Mouse (Mus musculus) NIH3T3 (cell line): ENCODE measurements at regions not wholly inside any gene's neighbourhood (a gene's known extent, or its start where the extent isn't known, plus 50 kb on each side); places are given as distances from the start of the nearest gene placed in this dataset.
A peak's percentile ranks its signal among the peaks of the same experiment; 100 is the strongest.
"Not testable (repeated sequence)": the region's sequence is repeated elsewhere in the genome, so short reads cannot be mapped to it uniquely, and the experiment has no call there.

ENCODE experiments used
- DNase-seq: peaks from one replicate; pipeline ENCODE4 v3.0.0-alpha.2; 2012; ENCODE audit warnings: low read depth

DNA sequence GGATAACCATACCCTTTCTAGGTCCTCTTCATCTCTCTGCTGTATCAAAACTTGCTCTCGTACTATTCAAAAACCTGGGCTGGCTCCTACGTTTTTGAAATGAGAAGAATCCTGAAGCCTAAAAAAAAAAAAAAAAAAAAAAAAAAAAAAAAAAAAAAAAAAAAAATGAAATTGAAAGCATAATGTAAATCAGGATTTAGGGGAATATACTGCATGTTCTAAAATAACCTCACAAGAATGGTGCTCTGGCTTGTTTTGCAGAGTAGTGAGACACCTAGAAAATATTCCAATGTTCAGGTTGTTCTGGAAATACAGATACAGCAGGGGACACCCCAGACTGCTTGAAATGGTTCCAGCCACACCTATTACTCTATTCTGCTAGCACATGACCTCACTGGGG is 442.0 kb downstream of the Lmo7 start:
- no peak for DNase-seq

DNA sequence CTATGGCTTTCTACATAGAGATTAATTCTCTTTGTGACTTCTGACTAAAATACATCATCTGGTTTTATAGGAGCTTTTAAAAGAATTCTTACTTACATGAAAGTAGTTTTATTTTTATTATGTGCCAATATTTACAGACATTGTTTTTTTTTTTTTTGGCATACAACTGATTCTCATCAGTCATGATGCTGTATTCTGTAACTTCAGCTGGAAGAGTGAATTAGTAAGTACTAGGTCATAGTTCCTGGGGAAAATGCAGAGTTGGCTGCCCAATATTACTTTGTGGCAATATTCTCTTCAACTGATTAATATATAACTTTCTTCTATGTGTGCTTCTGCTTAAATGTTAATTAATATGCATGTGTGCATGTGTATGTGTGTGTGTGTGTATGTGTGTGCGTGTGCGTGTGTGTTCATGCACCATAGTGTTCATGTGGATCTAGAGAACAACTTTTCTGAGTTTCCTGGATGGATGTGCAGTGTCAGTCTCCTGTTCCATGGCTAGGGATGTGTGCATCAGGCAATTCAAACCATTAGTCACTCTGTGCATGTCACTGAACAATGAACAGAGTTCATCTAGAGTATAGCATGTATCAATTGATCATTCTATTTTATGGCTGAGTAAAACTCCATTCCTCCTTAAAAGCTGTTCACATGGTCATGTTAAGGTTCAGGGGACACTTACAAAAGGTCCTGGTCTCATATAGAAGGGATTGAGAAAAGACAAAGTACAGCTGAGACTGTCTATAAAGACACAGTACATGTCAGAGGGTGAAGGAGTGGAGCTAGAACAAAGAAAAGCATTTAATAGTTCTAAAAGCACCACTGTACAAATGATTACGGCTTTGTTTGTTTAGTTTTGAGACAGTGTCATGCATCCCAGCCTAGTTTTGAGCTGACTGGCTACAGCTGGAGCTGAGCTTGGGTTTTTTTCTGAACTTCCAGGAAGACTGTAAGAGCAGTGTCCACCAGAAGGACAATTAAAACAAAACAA is 431.8 kb downstream of the Lmo7 start:
- no peak for DNase-seq

DNA sequence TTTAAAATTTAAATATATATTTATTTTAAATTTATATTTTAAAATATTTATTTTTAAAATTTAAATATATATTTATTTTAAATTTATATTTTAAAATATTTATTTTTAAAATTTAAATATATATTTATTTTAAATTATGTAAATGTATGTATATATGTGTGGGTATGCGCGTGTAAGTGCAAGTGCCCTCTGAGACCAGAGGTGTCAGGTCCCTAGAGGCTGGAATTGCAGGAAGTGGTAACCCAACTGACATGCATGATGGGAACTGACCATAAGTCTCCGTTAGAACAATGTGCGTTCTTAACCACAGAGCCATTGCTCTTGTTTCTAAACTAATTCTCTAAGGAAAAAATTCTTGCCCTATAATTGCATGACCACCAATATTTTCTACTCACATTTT is 420.7 kb downstream of the Lmo7 start:
- not testable (repeated sequence) for DNase-seq

DNA sequence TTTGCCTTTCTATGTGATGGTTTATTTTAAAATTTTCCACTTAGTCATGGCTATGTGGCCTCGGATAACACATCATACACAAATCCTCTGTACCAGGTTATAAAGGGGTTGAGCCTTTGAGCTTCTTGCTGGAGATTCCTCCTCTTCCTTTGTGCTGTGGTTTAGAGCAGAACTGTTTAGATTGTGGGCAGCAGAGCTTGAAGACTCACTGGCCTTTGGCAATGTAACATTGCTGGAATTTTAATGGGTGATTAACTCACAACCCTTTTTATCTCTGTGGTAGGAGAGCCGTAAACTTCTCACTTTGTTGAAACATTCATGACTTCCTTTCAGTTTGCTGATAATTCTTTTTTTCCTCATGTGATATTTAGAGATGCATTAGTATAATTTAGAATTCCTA is 413.0 kb downstream of the Lmo7 start:
- DNase-seq = no peak

DNA sequence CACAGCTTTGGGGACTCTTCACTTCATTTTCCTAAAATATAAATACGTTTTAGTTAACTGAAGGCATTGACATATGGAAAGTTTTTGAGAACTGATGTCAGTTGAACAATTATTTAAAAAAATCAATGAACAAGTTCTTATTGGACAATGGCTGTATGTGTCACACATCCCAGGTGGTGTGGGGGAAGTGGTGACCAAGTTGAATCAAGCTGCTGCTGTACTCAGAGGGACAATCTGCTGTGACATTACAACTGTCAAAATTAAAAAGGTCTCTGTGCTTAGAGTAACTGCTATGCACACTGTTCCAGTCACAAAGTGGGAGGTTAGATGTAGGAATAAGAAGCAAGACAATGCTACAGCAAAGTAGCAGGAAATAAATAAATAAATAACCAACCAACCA is 409.2 kb downstream of the Lmo7 start:
- DNase-seq = no peak

DNA sequence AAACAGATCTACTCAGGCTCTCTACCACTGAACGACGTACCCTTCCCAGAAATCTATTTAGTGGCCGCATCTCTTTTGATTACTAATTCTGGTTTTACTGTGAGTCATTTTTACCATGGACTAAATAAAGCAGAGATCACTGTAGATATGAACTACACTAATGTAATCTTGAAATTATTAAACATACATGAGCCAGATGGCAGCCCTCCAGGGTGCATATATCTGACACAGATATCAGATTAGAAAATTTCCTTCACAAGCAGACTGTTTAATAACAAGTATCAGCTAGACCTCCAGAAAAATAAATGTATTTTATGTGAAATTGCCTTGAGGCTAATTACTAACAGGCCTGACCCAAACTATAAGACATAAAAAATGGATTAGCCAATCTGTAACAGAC is 388.4 kb downstream of the Lmo7 start:
- no peak for DNase-seq

DNA sequence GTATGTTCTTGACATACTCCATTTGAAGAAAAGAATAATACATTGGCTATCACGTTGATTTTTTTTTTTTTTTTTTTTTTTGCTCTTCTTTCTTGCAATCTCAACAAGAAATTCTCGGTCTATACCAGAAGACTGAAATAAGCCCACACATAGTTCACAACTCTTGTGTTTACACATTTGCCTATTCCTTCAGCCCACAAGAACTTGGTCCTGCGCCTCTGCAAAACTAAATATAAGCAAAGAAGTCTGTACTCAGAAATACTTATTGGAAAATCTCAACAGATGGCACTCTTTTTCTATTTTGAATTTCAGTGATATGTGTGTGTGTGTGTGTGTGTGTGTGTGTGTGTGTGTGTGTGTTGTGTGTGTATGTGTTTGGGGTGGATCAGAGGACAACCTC is 376.4 kb downstream of the Lmo7 start:
- no peak for DNase-seq

DNA sequence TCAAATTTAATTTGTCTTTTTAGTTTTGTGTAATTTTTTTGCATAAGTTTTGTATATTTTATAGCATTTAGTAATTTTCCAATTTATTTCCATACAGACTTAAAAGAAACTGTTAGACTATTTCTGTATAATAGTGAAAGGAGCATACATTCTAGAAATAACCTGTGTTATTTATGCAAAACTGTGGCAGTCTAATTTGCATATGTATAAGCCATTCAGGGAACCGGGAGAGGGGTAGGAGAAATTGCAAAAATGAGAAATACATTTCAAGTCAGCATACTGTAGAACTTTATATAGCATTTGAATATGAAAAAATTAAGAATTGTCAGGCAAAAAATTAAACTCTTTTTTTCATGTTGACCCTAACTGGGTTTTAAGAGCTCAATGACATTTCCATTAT is 364.3 kb downstream of the Lmo7 start:
- no peak for DNase-seq

DNA sequence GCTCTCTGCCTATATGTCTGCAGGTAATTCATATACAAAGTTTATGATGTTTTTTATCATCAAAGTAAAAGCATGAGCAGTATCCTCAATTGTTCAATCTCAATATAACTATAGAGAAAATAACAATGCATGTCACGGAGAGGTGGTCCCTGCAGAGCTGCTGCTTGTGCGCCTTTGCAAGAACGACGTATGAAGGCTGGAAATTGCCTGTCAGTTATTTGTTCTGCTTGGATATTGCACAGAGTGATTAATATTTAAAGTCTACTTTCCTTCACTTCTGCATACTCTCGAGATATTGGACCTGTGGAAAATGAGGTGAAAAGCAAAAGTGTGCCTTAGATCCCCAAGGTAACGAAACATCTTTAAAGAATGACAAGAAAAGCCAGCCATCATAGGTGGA is 362.8 kb downstream of the Lmo7 start:
- no peak for DNase-seq

DNA sequence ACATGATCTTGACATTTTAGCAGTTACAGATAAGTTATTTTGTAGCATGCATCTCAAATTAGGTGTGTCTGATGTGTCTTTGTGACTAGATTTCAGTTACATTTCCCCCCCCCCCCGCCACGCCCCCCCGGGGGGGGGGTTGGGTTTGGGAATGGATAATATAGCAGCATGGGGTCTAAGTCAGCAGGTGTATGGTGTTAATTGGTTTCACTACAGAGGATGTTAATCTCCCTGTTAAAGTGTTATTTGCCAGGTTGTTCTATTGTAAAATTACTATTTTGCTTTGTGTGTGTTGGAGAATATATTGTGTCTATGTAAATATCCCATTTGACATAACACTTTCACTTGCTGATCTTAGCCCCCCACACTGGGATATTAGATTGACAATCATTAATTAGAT is 319.2 kb downstream of the Lmo7 start:
- DNase-seq = no peak

DNA sequence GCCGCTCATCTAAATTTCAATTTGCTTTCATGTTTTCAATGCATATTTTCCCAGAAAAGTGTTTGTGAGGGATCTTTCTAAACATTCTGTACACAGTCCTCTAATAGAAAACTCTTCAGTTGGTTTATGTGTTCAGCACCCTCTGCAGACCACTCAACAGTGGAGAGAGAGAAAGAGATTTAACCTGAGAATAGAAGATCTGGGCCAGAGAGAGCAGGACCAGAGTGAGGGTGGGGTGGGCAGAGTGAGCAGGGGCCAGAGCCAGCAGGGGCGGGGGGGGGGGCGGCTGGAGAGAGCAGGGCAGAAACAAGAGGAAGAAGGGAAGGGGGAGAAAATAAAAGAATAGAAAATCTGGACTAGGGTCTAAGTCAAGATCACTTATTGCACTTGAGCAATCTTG is 318.7 kb downstream of the Lmo7 start:
- DNase-seq = no peak

DNA sequence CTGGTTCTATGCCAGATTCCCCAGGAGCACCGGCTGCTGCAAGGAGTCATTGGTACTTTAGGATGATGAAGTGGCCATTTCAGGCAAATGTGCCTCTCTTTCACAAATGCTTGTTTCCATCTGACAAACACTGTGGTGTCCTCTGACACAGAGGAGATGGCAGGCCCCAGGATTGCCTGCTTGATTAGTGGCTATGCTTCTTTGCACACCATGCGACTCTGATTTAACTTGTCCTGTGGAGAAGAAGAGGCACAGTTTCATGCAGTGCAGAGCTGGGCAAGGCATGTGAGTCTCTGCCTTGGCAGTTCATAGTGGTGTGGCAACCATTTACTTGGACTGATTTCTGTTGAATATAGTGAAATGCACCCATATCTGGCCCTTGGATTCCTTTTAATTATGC is 308.4 kb downstream of the Lmo7 start:
- DNase-seq = no peak

DNA sequence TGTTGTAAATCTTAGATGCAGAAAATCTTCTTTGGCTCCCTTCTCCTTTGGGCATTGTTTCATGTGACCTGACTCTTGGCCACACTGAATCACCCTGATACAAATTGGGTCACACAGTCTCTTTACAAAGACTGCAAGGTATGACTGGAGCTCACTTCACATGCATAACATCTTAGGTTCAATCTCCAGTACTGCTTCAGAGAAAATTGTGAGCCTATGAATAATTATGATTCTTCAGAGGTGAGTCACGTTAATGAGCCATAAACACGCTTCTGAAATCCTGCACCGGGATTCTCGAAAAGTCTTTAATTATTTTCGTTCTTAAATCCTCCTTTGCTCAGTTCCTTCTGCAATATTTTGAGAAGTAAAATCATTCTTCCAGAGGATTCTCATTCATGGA is 307.7 kb downstream of the Lmo7 start:
- DNase-seq = no peak

DNA sequence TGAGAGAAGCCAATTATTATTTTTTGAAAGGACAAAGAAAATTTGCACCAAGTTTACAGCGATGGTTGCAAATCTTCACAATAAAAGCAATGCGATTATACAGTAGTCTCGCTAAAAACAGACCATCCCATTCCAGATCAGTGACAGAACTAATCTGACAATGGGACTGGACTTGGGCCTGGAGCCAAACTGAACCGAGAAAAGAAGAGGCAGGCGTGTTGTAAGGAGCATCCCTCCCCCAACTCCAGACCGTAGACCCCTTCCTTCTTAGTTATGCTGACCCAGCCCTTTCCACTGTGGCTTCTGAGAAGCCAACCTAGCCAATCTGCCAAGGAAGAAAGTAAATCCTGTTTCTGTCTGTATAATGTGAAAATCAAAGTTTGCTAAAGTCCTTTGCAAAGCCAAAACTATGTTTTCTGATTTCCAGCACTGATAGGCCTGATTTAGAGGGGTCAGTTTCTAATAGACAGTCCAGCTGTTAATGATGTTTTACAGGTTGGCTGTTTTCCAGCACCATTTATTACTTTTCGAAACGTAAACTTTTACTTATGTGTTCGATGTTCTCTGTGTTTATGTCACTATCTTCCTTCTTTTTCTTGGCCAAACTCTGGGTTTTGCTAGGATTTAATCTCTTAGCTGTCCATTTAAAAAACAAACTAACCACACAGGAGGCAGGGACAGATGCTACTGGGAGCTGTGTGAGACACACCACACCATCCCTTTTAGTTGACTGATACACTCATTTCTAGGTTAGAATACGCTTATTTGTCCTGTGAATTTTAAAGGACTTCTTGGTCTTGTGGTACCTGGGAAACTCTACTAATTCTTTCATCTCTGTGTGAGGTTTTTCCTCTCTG is 301.5 kb downstream of the Lmo7 start:
- no peak for DNase-seq

DNA sequence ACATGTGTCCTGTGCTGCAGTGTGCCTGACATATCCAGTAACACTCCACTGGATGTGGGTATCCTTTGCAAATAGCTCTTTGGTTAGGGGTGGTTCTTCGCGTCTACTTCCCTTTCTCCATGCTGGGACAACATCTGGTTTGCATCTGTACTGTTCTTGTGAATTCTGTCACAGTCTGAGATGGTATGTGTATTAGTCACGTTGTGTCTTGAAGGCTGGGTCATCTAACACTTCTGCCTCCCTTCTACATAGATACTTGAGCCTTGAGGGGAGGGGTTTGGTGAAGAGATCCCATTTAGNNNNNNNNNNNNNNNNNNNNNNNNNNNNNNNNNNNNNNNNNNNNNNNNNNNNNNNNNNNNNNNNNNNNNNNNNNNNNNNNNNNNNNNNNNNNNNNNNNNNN is 294.9 kb downstream of the Lmo7 start:
- DNase-seq = no peak

DNA sequence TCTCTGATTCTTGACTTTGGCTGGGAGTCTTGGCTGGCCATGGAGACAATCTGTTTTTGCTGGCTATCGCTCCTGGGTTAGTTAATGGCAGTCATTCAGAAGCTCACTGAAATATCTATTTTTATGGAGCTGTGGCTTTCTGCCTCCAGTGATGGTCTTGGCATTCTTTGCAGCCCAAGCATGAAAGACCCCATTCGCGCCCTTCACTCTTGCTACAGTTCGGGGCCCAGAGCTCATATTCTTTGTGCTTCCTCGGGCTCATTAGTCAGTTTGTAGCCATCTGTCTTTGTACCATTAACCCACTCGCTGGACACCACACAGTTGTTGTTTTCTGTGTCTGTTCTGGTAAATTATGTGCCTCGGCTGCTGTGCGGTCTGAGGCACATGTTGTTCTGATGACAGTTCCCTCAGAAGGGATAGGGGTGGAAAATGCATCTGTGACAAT is 290.4 kb downstream of the Lmo7 start:
- no peak for DNase-seq

DNA sequence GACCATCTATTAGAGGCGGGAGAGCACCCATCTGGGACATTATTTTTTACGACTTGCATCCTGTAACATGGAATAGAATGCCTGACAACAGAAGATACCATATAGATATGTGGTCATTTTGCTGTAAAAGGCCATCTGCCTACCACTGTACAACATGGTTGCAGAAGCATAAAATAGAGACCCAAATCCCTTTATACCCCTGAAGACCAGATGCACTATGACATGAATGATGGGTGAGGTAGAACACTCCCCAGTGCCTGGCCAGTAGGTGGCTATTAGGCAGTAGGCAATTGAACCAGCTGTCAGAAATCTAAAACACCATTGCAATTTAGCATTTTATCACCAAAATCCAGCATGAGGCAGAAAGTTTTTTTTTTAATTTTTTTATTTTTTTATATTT is 289.6 kb downstream of the Lmo7 start:
- DNase-seq = no peak

DNA sequence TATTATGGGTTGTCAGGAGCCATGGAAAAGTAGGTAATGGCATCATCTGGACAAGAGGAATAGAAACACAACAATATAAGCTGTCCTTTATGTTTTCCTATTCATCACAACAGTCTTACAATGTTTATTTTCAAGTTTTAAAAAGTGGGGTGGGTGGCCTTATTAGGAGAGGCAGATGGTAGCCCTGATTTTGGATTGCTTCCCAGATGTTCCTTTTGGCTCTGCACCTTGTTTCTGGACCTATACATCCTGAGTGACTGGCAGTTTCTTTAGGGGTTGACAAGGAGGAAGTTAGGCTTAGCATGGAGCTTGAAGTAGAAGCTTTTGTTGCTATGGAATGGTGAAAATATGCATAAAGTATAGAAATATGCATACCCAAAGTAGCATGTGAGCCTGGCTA is 286.8 kb downstream of the Lmo7 start:
- no peak for DNase-seq

DNA sequence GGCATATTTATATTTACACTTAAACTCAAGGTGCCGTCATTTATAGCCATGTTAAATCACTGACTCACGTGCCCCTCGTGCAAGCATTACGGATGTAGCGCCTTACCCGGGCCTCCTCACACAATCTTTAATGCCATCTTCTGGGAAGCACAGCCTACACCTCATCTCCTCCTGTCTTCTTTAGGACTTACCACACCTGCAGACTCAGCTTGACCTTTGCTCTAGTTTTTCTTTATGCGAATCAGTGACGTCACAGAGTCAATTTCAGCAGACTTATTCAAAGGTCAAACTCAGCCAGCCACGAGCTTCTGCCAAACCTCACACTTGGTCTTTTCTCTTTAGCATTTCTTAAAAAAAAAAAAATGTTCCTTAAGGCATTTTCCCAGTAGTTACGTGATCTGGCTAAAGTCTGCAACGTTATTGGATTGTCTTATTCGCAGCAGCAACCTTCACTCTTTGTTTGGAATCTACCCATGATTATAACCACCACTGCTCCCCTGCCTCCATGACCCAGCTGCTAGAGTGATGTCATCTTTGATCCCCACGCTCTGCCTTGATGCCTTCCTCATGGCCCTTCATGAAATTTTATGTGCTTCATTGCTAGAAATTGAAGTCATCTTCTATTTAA is 285.3 kb downstream of the Lmo7 start:
- no peak for DNase-seq

DNA sequence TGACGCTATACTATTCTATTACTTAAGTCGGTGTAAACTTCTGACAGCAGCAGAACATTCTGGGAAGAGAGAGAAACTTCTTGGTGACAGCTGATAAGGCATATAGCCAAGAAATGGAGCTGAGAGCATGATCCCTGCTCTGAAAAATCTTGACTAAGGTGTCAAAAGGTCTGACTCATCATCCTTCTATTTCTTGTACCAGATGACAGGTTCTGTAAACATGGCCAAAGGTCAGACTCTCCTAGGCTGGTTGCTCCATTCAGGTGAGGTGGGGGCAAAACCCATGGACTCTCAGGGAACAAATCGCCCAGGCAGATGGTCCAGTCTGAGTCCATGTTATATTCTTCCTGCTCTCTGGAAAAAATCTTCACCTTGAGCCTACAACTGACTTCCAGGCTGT is 283.5 kb downstream of the Lmo7 start:
- no peak for DNase-seq

DNA sequence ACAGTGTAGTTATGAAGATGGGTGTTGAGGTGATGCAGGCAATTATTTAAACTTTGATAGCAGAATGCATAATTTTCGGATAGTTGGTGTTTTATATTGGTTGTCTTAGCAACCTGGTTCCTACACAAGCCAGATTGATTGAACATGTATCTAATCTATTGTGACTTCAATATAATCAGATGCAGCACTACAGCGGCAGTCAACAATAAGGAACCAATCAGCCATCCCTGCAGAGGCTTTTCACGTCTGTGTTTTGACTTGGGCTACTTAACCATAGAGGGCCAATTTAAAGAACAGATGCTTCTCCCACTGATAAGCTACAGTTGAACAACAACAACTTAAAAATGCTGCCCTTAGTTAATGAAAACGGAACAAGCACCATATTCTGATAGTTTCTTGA is 267.8 kb downstream of the Lmo7 start:
- DNase-seq = no peak

DNA sequence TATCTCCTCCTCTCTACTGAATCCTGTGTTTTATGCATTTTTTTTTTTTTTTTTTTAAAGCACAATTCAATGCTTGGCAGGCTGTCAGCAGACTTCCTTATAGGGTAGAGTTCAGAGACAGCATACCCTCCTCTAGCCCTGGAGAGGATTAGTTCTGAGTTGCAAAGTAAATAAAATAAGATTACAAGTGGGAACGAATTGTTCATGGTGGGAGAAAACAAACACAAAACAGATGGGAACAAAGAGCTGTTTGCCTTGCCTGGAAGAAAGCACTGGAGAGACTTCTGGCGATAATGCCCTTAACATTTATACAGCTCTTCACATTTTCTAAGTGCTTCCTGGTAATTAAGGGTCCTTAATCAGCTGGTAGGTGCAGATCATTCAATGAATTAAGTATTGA is 254.6 kb downstream of the Lmo7 start:
- peak; percentile 37 for DNase-seq
